Mouse (Mus musculus) CH12F3 (cell line): ENCODE measurements around the gene Bcam.
"Not testable (repeated sequence)": the region's sequence is repeated elsewhere in the genome, so short reads cannot be mapped to it uniquely, and the experiment has no call there.

Experiments used
- in situ Hi-C: fragments of 300-500 bp; cut with MboI; formaldehyde crosslinking; loops from 2 replicates; pipeline ENCODE4 v1.14.3; 2020; ENCODE audit warnings: low sequenced_read_pairs

Bcam gene

DNA sequence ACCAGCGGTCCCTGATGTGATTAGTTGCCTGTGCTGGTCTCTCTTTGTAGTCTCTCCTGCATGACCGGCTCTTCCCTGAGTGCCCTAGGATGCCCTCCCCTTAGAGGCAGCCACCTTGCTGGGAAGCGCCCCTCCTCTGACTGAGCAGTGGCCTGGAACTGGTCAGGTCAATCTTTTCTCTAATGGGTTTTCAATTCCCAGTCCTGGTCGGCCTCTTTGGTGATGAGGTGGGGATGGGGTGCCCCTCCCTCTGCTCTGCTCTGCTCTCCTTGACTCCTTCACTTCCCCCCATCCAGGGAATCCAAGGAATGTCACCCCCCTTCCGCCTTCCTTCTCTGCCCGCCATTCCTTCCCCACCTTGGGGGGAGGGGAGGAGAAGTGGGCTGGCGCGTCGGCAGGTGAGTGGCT is at the start of gene Bcam:
TSS of gene Bcam (minus strand) at position 33 of the 408 bp plus-strand sequence.
- in situ Hi-C loops, result no loop called here

DNA sequence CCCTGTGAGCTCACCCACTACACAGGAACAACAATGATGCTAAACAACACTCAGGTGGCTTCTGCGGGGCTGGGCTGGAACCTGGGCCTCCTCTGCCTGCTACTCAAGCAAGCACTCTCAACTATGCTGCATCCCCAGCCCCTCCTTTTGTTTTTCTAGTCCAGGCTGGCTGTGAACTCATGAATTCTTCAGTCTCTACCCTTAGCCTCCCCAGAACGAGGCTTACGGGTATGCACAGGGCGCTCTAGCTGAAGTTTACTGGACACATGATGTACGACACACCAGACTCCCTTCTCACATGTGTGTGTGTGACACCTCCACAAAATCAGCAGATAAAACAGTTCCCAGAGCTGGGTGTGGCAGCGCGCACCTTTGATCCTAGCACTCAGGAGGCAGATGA is 48.1 kb upstream of the Bcam start:
- in situ Hi-C loops, result no loop called here

DNA sequence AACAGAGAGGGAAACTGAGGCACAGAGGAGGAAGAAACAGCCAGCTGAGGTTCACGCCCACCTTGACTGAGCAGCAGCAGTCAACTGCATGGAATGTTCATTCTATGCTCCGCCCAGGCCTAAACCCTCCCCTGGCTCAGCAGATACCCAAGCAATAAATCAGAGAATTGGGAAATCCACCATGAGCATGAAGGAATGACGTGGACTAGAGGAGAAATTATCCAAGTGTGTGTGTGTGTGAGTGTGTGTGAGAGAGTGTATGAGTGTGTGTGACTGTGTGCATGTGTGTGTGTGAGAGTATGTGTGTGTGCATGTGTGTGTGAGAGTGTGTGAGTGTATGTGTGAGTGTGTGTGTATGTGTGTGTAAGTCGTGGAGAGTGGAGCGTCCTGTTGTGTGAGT is 47.6 kb upstream of the Bcam start:
- in situ Hi-C loops, result no loop called here

DNA sequence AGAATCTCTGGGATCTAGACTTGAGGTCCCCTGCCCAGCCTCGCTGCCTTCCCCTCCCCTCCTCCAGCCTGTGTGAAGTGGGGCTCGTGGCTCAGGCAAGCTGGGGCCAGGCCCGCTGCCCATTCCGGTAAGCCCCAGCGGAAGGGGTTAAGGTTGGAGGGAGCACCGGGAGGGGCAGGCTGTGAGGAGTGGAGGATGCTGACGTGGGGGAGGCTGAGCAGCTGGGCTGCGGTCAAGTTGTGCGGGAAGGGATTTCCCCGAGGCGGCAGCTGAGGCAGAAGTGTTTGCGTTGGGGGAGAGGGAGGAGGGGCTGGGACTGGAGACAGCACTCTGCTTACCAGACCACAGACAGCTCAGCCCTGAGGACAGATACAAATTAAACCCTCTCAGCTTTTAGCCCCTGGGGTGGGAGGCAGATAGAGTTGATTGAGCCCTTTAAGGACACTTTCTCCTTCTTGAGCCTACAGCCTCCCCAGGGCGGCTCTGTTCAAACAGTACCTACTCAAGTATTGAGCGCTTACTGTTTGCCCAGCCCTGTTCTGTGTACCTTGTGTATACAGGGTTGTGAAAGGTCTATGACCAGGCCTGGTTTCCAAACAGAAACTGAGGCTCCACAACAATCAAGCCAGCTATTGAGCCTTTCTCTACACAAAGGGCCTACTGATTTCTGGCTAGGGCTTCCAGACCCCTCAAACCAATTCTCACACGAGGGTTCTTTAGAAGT is 46.7 kb upstream of the Bcam start:
- in situ Hi-C loops, result no loop called here

DNA sequence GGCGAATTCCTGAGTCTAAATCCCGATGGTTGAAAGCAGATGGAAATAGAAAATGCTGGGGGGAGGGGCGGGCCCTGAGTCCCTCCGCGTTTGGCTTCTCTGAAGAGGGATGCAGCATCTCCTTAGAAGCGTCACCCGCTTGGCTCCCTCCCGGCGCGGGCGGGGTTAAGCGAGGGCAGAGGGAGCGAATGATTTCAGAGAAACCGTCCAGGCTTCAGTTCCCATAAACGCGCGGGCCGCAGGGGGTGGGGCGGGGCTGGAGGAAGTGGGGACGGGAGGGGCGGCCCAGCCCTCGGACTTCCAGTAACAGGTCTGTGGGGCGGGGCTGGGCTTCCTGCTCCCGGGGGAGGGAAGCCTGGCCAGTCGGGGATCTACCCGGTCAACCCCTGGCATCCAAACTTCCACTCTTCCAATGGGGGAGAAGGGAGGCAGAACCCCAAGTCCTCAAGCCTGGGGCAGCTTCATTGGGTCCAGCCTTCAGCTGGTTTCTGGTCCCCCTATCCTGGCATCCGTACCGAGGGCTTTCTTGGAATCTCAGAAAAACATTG is 45.5 kb upstream of the Bcam start:
- in situ Hi-C loops, result no loop called here

DNA sequence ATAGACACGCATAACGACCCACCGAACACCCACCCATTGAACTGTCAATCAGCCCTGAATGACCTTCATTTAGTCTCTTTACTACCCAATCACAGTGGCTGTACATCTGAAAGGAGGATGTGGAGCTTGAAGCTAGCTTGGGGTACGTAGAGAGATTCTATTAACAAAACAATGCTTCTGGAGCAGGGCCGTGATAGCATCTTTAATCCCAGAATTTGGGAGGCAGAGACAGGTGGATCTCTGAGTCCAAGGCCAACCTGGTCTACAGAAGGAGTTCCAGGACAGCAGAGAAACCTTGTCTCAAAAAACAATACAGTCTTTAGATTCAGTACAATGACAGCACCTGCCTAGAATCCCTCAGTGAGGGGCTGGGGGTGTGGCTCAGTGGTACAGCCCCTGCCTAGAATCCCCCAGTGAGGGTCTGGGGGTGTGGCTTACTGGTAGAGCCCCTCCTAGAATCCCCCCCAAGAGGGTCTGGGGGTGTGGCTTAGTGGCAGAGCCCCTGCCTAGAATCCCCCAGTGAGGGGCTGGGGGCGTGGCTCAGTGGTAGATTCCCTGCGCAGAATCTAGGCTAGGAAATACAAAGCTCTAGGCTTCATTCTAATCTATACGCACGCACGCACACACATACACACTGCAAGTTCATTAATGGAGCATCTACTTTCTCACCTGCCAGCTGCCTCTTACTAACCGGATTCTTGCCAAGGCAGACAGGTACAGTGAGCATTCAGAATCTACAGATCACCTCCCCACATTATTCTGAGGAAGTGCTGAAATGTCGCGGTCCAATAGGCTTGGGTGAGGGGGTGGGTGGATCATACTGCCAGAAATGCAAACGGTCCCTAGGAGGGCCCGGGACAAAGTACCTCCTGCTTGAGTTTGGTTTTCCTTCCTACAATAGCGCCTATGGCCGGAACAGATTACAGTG is 44.7 kb upstream of the Bcam start:
- in situ Hi-C loops, result no loop called here

DNA sequence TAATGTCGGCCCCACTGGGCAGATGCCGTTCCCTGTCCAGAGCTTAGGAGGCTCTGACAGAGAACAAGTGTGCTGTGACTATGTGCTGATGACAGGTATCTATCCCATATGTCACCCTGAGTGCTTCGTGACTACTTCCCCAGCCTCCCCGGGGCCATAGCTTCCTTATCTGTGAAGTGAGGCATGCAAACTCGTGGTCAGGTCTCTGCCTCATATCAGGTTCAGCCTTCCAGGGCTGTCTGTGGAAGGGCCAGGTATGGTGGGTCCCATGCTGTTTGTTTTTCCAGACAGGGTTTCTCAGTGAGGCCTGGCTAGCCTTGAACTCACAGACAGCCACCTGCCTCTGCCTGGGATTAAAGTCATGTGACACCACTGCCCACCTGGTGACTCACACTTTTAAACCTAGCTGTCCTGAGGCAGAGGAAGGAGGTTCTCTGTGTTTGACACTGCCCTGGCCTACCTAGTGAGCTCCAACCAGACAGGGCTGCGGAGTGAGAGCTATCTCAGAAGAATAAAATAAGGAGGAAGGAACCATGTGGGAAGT is 42.8 kb upstream of the Bcam start:
- in situ Hi-C loops, result no loop called here

DNA sequence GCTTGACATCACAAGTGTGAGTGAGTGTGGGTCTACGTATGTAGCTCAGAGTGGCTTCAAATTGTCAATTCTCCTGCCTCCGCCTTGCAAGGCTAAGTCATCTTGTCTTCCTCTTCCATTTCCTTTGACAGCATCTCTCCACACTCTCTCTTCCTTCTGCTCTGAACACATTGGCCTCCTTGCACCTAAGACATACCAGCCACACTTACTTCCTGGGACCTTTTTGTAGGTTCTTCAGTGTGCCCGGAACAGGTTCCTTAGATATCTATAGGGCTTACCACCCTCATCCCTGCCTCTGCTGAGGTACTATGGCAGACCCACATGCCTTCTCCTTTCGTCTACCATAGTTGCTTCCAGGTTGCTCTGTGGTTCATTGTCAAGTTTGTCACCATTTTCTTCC is 42.3 kb upstream of the Bcam start:
- in situ Hi-C loops, result no loop called here

DNA sequence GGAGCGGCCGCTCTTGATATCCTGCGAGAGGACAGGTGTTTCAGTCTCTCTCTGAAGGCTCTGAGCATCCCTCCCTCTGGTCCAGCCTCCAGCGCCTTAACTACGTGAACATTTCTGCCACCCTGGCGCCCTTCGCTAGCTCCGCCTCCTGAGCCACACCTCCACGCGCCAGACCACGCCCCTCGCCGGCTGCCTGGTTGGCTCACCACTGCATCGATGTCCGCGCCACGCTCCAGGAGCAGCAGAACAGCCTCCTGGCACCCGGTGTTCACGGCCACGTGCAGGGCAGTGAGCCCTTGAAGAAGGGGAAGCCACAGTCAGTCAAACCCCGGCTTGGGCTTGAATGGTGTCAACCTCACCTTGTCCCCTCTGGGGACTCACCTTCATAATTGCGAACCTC is 40.3 kb upstream of the Bcam start:
- in situ Hi-C loops, result no loop called here

DNA sequence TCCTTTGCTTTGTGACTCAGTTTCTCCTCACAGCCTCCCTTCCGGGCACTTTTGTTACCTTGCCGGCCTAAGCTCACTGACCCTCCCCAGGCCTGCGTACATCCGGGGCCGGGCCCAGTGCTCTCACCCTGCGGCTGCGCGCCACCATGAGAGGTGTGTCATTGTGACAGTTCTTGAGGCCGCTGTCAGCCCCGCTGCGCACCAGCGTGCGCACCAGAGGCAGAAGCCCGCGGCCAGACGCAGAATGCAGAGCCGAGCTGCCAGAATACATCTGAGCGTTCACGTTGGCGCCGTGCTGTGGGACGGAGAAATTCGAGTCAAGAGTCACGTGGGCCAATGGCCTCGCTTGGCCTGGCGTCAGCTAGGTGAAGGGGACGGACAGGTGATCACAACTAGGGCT is 38.6 kb upstream of the Bcam start:
- in situ Hi-C loops, result no loop called here

DNA sequence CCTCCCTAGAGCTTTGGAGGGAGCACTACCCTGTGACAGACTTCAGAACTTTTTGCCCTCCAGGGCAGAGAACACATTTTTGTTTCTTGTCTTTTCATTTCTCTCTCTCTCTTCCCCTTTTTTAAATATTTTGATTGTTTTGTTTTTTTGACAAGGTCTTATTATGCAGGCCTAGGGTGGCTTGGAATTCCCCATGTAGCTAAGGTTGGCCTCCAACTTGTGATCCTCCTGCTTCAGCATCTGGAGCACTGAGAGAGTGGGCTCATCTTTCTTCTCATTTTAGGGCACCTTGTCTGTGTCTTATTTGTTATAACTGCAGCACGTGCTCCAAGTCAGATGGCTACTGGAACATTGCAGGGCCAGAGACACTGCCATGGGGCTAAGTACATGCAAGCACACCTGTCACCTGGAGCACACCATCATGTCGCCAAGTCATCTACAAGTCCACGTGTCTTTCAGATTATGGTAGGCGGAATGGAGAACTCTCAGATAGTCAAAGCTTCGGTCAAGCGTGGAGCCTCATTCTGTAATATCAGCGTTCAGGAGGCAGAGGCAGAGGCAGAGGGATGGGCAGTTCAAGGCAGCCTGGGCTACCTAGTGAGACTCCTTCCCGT is 35.6 kb upstream of the Bcam start:
- in situ Hi-C loops, result no loop called here

DNA sequence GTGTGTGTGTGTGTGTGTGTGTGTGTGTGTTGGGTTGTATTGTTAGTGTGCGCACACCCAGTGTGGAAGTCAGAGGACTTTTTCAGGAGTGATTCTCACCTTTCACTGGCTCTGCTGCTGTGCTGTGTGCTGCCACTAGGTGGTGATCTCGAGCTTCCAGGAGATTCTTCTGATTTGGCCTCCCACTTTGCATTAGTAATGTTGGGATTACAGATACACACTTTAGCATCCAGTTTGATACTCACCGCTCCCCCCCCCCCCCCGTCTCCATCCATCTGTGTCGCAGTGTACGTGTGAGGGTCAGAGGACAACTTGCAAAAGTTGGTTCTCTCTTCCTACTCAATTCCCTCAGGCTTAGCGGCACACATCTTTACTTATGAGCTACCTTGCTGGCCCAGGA is 32.2 kb upstream of the Bcam start:
- in situ Hi-C loops, result loop anchor here (5.0 kb wide), 2 partner anchors 39 to 69 kb away; no protein-coding TSS in a partner anchor

DNA sequence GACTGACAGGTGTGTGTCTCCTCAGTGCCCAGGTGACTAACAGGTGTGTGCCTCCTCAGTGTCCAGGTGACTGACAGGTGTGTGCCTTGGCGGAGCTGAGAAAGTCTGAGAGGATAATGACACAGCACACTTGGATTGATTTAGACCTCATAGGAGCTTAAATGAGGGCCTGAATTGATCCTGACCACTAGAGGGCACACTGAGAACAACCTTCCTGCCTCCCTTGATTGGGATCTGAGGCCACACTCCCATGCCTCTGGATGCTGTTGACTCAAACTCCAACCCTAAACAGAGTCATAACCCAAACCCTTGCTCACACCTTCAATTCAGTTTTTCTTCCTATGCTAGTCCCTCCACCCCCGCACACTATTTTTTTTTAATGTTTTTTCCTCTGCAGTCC is 29.9 kb upstream of the Bcam start:
- in situ Hi-C loops, result loop anchor here (5.0 kb wide), 2 partner anchors 42 to 72 kb away; no protein-coding TSS in a partner anchor

DNA sequence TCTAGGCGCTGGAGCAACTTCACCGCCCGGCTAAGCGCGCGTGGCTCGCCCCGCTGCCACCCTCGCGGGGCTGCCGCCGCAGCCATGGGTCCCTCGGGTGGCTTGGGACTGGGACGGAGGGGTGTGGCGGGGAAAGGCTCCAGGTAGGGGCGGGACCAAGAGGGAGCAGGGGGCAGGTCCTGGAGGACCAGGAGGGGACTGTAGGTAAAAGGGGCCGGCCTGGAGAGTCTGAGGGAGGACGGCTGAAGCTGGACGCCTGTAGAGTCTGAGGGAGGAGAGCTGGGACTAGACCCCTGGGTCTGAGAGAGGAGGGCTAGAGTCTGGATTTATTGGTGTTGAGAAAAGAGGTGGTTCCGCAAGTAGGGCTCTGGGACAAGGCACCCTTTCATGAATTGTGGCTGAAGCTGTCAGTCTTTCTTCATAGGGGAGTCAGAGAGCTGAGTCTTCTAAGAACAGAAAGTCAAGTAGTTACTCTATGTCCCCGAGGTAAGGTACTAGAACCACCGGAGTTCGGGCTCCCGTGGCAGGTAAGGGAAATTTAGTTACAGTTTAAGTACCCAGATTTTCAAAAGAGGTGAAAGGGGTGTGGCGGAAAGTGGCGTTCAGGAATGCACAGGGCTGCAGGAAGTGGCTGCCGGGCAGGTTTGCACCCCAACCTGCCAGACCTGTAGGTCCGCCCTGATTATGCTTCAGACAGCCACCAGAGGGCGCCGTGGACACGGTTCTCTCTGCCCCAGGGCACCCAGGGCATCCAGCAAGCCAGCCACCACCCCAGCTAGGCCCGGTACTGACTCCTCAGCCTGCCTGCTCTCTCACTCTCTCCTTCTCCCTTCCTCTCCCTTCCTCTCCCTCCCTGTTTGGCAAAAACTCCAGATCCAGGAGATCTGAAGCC is 26.1 kb upstream of the Bcam start, which contains the start of gene Cblc:
TSS of gene Cblc (minus strand) at position 113 of the 892 bp plus-strand sequence.
- in situ Hi-C loops, result no loop called here

DNA sequence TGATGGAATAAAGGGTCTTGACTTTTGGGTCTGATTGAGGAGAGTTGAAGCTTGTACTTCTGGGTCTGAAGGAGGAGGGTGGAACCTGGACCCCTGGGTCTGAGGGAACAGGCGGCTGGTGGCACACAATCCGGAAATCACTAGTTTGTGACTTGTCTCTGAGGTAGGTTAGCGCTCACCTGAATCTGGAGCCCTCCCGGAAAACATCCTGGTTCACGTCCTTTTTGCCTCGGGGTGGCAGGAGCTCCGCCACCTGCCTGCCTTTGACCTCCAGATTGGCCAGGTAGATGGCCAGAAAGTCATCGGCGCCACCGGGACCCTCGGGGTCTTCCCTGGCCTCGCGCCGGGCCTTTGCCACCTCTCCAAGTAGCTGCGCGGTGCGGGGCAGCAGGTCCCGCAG is 25.4 kb upstream of the Bcam start:
- in situ Hi-C loops, result no loop called here

DNA sequence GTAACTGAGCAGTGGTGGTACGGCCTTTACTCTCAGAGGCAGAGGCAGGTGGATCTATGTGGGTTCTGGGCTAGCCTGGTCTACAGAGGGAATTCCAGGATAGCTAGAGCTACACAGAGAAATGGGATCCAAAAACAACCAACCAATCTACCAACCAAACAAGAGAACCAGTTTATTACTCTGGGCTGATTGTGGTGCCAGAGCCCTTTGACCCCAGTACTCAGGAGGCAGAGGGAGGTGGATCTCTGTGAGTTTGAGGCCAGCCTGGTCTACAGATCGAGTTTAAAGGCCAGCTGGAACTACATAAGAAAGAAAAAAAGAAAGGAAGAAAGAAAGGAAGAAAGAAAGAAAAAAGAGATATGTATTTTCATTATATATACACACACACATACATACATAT is 24.4 kb upstream of the Bcam start:
- in situ Hi-C loops, result no loop called here

DNA sequence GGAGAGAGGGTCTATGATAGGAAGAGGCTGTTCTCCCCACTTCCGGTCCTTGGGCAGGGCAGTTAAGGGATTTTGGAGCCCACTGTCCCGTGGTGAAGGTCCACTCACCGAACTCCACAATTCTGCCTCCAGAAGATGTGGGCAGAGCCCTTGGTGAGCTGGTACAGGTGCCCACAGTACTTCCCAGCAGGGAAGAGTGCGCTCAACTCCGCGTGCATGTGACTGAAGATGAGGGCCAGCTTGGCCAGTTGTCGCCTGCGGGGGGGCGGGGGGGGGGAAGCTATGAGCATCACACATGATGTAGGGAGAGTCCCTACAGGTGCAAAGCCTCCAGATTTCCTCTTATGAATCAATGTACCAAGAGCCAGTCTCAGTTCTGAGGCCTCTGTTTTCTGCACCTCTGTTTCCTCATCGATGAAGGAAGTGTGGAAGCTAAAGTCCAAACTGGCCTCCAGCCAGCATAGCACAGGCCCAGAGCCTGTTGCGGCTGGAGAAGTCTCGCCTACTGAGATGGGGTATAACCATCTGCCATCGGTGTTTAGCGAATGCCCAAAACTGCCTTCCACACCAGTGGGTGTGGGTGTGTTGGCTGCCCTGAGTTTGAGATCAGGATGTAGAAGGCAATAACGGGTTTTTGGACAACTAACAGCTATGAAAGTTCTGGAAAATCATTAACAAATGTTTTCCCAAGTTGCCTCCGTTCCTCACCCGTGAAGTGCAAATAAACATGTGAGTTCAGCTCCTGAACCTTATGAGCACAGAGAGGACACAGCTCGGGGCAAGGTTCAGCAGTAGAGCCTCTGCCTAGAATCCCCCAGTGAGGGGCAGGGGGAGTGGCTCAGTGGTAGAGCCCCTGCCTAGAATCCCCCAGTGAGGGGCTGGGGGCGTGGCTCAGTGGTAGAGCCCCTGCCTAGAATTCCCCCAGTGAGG is 22.1 kb upstream of the Bcam start:
- in situ Hi-C loops, result no loop called here

DNA sequence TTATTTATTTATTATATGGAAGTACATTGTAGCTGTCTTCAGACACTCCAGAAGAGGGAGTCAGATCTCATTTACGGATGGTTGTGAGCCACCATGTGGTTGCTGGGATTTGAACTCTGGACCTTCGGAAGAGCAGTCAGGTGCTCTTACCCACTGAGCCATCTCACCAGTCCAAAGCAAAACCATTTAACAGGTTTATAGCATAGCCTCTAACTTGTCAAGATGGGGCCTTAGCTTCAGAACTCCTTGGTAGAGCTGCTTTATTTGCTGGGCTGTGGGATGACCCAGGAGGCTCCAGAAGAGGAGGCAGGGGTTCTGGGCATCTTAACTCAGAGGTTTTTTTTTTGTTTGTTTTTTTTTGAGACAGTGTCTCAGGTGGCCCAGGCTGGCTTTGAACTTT is 20.7 kb upstream of the Bcam start:
- in situ Hi-C loops, result not testable (repeated sequence)

DNA sequence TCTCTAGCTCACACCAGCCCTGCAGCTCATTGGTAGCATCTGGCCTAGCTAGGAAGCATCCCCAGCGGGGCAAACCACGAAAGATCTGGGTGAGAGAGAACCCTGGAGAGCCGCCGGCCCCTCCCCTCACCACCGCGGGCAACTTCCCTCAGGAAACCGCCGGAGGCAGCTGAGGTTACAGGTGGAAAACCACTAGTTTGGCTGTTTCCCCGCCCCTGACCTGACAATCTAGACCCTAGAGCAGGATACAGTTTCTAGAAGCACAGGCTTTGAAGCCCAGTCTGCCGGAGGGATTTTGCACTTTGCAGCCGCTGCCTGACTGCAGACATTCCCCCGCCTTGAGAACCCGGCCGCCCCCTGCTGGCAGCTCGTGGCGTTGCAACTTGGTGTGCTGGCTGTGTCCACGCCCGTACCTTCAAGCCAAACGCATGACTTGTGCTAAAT is 19.1 kb upstream of the Bcam start:
- in situ Hi-C loops, result no loop called here
